Mouse (Mus musculus) lung, postnatal 0 days (tissue): ENCODE results near the gene Trim67.

Source experiments
- CTCF ChIP-seq: IDR thresholded peaks from 2 replicates; pipeline ENCODE4 v1.5.1; 2016; ENCODE audit warnings: antibody characterized with exemption, mild to moderate bottlenecking
- EP300 ChIP-seq: IDR thresholded peaks from 2 replicates; pipeline ENCODE4 v1.6.1; 2016; ENCODE audit warnings: antibody characterized with exemption, mild to moderate bottlenecking, control low read depth

GRCm38 (mm10) chr8:124751709-124752173 is 41.2 kb upstream of the Trim67 start, which contains the start of gene Fam89a:
- TF ChIP-seq CTCF = no peak
- no peak for TF ChIP-seq EP300
